Mouse (Mus musculus): Measurements from ENCODE around the gene Gm17677.

Gene Gm17677

GRCm38 (mm10) chr9:35740749-35741148 is at the start of gene Gm17677:
Gene Gm17677, plus strand, starts transcription at chr9:35741049.
- DNase-seq = no peak

- DNase-seq = no peak
Measured at GRCm38 (mm10) chr9:35691924-35692323, 48.9 kb upstream of the Gm17677 start.

GRCm38 (mm10) chr9:35707265-35707664 is 33.6 kb upstream of the Gm17677 start:
- DNase-seq = no peak

- DNase-seq = no peak
Measured at GRCm38 (mm10) chr9:35756843-35757242, 16.0 kb downstream of the Gm17677 start.

GRCm38 (mm10) chr9:35778009-35778408 is 37.2 kb downstream of the Gm17677 start, which contains the start of gene Gm17727:
Gene Gm17727, minus strand, starts transcription at chr9:35778109.
- no peak for DNase-seq

GRCm38 (mm10) chr9:35790001-35790400 is 49.2 kb downstream of the Gm17677 start, which contains the start of the genes Gm27235 and D730048I06Rik:
Gene Gm27235, minus strand, starts transcription at chr9:35790101.
Gene D730048I06Rik, minus strand, starts transcription at chr9:35790112.
- no peak for DNase-seq

Data from thymus, postnatal 36 days (tissue).